Mouse (Mus musculus): ENCODE measurements around the gene Sh2d4b. TPM values are rescaled to one million over a fixed set of nuclear protein-coding genes. Genes with fewer than 3 reads are reported as not detected.

Sh2d4b gene
- polyA plus RNA-seq, 1 experiment from 2014 or later, result 1.5 TPM

- H3K9ac ChIP-seq (ENCODE audit: low read depth, low read length), result no peak overlapping the region
- H3K9me3 ChIP-seq (ENCODE audit: control insufficient read depth, low read length), result no peaks in the 10 kb centered on the region
- ATAC-seq (ENCODE audit: low FRiP score), result no peak
- no peak for DNase-seq (ENCODE audit: low spot score)
- 97% methylated on average over 8 of the region's 8 CpGs for WGBS
- H3K4me1 ChIP-seq (replicated peaks; ENCODE audit: control insufficient read depth, insufficient read depth, low read length), result peaks cover 5% of the 10 kb centered on the region; the same call in 1 of the 2 replicates
- H3K27me3 ChIP-seq (ENCODE audit: control insufficient read depth, insufficient read depth, low read length), result no peaks in the 10 kb centered on the region
- H3K27ac ChIP-seq (ENCODE audit: low read depth, low read length), result no peak overlapping the region
- H3K4me2 ChIP-seq (replicated peaks; ENCODE audit: low read depth, low read length), result no peak overlapping the region
- no peak overlapping the region for H3K4me3 ChIP-seq (ENCODE audit: low read depth, low read length)
- 0 out of 2 replicates have a peak, but pooled peaks cover 10% of the 10 kb centered on the region for H3K36me3 ChIP-seq (ENCODE audit: control insufficient read depth, insufficient read depth, low read length)
These were observed 22.8 kb upstream of the Sh2d4b start for GRCm38 (mm10) chr14:40915838-40916237.

GRCm38 (mm10) chr14:40914701-40915100 lies 21.6 kb upstream of the Sh2d4b start:
- no peak for DNase-seq (ENCODE audit: low spot score)
- WGBS, result 88% methylated on average over 3 of the region's 3 CpGs
- Histone ChIP-seq H3K9me3 (ENCODE audit: control insufficient read depth, low read length) (no peaks in the 10 kb centered on the region), H3K9ac (ENCODE audit: low read depth, low read length) (no peak overlapping the region), H3K27ac (ENCODE audit: low read depth, low read length) (no peak overlapping the region), H3K27me3 (ENCODE audit: control insufficient read depth, insufficient read depth, low read length) (no peaks in the 10 kb centered on the region), H3K4me2 (replicated peaks; ENCODE audit: low read depth, low read length) (no peak overlapping the region), H3K36me3 (ENCODE audit: control insufficient read depth, insufficient read depth, low read length) (0 out of 2 replicates have a peak, but pooled peaks cover 10% of the 10 kb centered on the region), H3K4me1 (replicated peaks; ENCODE audit: control insufficient read depth, insufficient read depth, low read length) (peaks cover 5% of the 10 kb centered on the region; the same call in 1 of the 2 replicates), H3K4me3 (ENCODE audit: low read depth, low read length) (no peak overlapping the region)
- no peak for ATAC-seq (ENCODE audit: low FRiP score)

- ATAC-seq (ENCODE audit: low FRiP score), result no peak
- Histone ChIP-seq H3K9ac (ENCODE audit: low read depth, low read length) (no peak overlapping the region), H3K9me3 (ENCODE audit: control insufficient read depth, low read length) (no peaks in the 10 kb centered on the region), H3K27ac (ENCODE audit: low read depth, low read length) (no peak overlapping the region), H3K4me3 (ENCODE audit: low read depth, low read length) (no peak overlapping the region), H3K4me2 (replicated peaks; ENCODE audit: low read depth, low read length) (no peak overlapping the region), H3K36me3 (ENCODE audit: control insufficient read depth, insufficient read depth, low read length) (0 out of 2 replicates have a peak, but pooled peaks cover 10% of the 10 kb centered on the region), H3K4me1 (replicated peaks; ENCODE audit: control insufficient read depth, insufficient read depth, low read length) (peaks cover 5% of the 10 kb centered on the region; the same call in 1 of the 2 replicates), H3K27me3 (ENCODE audit: control insufficient read depth, insufficient read depth, low read length) (no peaks in the 10 kb centered on the region)
- WGBS, result 75% methylated on average over 6 of the region's 6 CpGs
- no peak for DNase-seq (ENCODE audit: low spot score)
These were observed 20.6 kb upstream of the Sh2d4b start for GRCm38 (mm10) chr14:40913709-40914108.

- ATAC-seq (ENCODE audit: low FRiP score) (no peak), DNase-seq (ENCODE audit: low spot score) (no peak)
- no peak overlapping the region for H3K27ac ChIP-seq (ENCODE audit: low read depth, low read length)
- H3K4me2 ChIP-seq (replicated peaks; ENCODE audit: low read depth, low read length), result no peak overlapping the region
- H3K27me3 ChIP-seq (ENCODE audit: control insufficient read depth, insufficient read depth, low read length), result no peaks in the 10 kb centered on the region
- peaks cover 13% of the 10 kb centered on the region; the same call in 1 of the 2 replicates for H3K36me3 ChIP-seq (ENCODE audit: control insufficient read depth, insufficient read depth, low read length)
- H3K4me3 ChIP-seq (ENCODE audit: low read depth, low read length), result no peak overlapping the region
- H3K9me3 ChIP-seq (ENCODE audit: control insufficient read depth, low read length), result no peaks in the 10 kb centered on the region
- no peaks in the 10 kb centered on the region for H3K4me1 ChIP-seq (replicated peaks; ENCODE audit: control insufficient read depth, insufficient read depth, low read length)
- no peak overlapping the region for H3K9ac ChIP-seq (ENCODE audit: low read depth, low read length)
These were observed 18.5 kb upstream of the Sh2d4b start for GRCm38 (mm10) chr14:40911529-40911928.

- Histone ChIP-seq H3K4me1 (replicated peaks; ENCODE audit: control insufficient read depth, insufficient read depth, low read length) (no peaks in the 10 kb centered on the region), H3K36me3 (ENCODE audit: control insufficient read depth, insufficient read depth, low read length) (peaks cover 6% of the 10 kb centered on the region; the same call in 1 of the 2 replicates), H3K4me2 (replicated peaks; ENCODE audit: low read depth, low read length) (no peak overlapping the region), H3K9ac (ENCODE audit: low read depth, low read length) (no peak overlapping the region), H3K27ac (ENCODE audit: low read depth, low read length) (no peak overlapping the region), H3K27me3 (ENCODE audit: control insufficient read depth, insufficient read depth, low read length) (no peaks in the 10 kb centered on the region), H3K4me3 (ENCODE audit: low read depth, low read length) (no peak overlapping the region), H3K9me3 (ENCODE audit: control insufficient read depth, low read length) (no peaks in the 10 kb centered on the region)
- WGBS, result 94% methylated on average over 9 of the region's 9 CpGs
- DNase-seq (ENCODE audit: low spot score) (no peak), ATAC-seq (ENCODE audit: low FRiP score) (no peak)
These were observed 15.7 kb upstream of the Sh2d4b start for GRCm38 (mm10) chr14:40908763-40909162.

GRCm38 (mm10) chr14:40906770-40907169 lies 13.7 kb upstream of the Sh2d4b start:
- no peak overlapping the region for H3K9ac ChIP-seq (ENCODE audit: low read depth, low read length)
- H3K27ac ChIP-seq (ENCODE audit: low read depth, low read length), result no peak overlapping the region
- peaks cover 3% of the 10 kb centered on the region; the same call in 1 of the 2 replicates for H3K36me3 ChIP-seq (ENCODE audit: control insufficient read depth, insufficient read depth, low read length)
- WGBS, result 90% methylated on average over 9 of the region's 9 CpGs
- no peak overlapping the region for H3K4me3 ChIP-seq (ENCODE audit: low read depth, low read length)
- no peak overlapping the region for H3K4me2 ChIP-seq (replicated peaks; ENCODE audit: low read depth, low read length)
- DNase-seq (ENCODE audit: low spot score) (no peak), ATAC-seq (ENCODE audit: low FRiP score) (no peak)
- H3K27me3 ChIP-seq (ENCODE audit: control insufficient read depth, insufficient read depth, low read length), result no peaks in the 10 kb centered on the region
- no peaks in the 10 kb centered on the region for H3K4me1 ChIP-seq (replicated peaks; ENCODE audit: control insufficient read depth, insufficient read depth, low read length)
- H3K9me3 ChIP-seq (ENCODE audit: control insufficient read depth, low read length), result no peaks in the 10 kb centered on the region

GRCm38 (mm10) chr14:40905813-40906212 lies 12.7 kb upstream of the Sh2d4b start:
- H3K27me3 ChIP-seq (ENCODE audit: control insufficient read depth, insufficient read depth, low read length), result no peaks in the 10 kb centered on the region
- no peak overlapping the region for H3K4me2 ChIP-seq (replicated peaks; ENCODE audit: low read depth, low read length)
- peaks cover 3% of the 10 kb centered on the region; the same call in 1 of the 2 replicates for H3K36me3 ChIP-seq (ENCODE audit: control insufficient read depth, insufficient read depth, low read length)
- ATAC-seq (ENCODE audit: low FRiP score) (no peak), DNase-seq (ENCODE audit: low spot score) (no peak)
- H3K9me3 ChIP-seq (ENCODE audit: control insufficient read depth, low read length), result no peaks in the 10 kb centered on the region
- WGBS, result 86% methylated on average over 8 of the region's 8 CpGs
- H3K4me3 ChIP-seq (ENCODE audit: low read depth, low read length), result no peak overlapping the region
- H3K9ac ChIP-seq (ENCODE audit: low read depth, low read length), result no peak overlapping the region
- no peaks in the 10 kb centered on the region for H3K4me1 ChIP-seq (replicated peaks; ENCODE audit: control insufficient read depth, insufficient read depth, low read length)
- no peak overlapping the region for H3K27ac ChIP-seq (ENCODE audit: low read depth, low read length)

- no peaks in the 10 kb centered on the region for H3K9me3 ChIP-seq (ENCODE audit: control insufficient read depth, low read length)
- no peak overlapping the region for H3K4me2 ChIP-seq (replicated peaks; ENCODE audit: low read depth, low read length)
- no peak overlapping the region for H3K27ac ChIP-seq (ENCODE audit: low read depth, low read length)
- no peak overlapping the region for H3K4me3 ChIP-seq (ENCODE audit: low read depth, low read length)
- peaks cover 2% of the 10 kb centered on the region; the same call in 1 of the 2 replicates for H3K36me3 ChIP-seq (ENCODE audit: control insufficient read depth, insufficient read depth, low read length)
- no peak overlapping the region for H3K9ac ChIP-seq (ENCODE audit: low read depth, low read length)
- DNase-seq (ENCODE audit: low spot score) (no peak), ATAC-seq (ENCODE audit: low FRiP score) (no peak)
- 70% methylated on average over 12 of the region's 12 CpGs for WGBS
- no peaks in the 10 kb centered on the region for H3K4me1 ChIP-seq (replicated peaks; ENCODE audit: control insufficient read depth, insufficient read depth, low read length)
- no peaks in the 10 kb centered on the region for H3K27me3 ChIP-seq (ENCODE audit: control insufficient read depth, insufficient read depth, low read length)
These were observed 9.4 kb upstream of the Sh2d4b start for GRCm38 (mm10) chr14:40902307-40903055.

GRCm38 (mm10) chr14:40900267-40900666 lies 7.2 kb upstream of the Sh2d4b start:
- WGBS, result 68% methylated on average over 2 of the region's 2 CpGs
- no peak for DNase-seq (ENCODE audit: low spot score)

More at GRCm38 (mm10) chr14:40900267-40900666, 7.2 kb upstream of the Sh2d4b start:
- no peaks in the 10 kb centered on the region for H3K36me3 ChIP-seq (ENCODE audit: control insufficient read depth, insufficient read depth, low read length)
- H3K4me1 ChIP-seq (replicated peaks; ENCODE audit: control insufficient read depth, insufficient read depth, low read length), result no peaks in the 10 kb centered on the region
- ATAC-seq (ENCODE audit: low FRiP score), result peak; percentile 28; the same call in 1 of the 2 replicates
- no peak overlapping the region for H3K27ac ChIP-seq (ENCODE audit: low read depth, low read length)
- H3K4me3 ChIP-seq (ENCODE audit: low read depth, low read length), result no peak overlapping the region
- no peak overlapping the region for H3K9ac ChIP-seq (ENCODE audit: low read depth, low read length)
- H3K9me3 ChIP-seq (ENCODE audit: control insufficient read depth, low read length), result no peaks in the 10 kb centered on the region
- no peaks in the 10 kb centered on the region for H3K27me3 ChIP-seq (ENCODE audit: control insufficient read depth, insufficient read depth, low read length)
- no peak overlapping the region for H3K4me2 ChIP-seq (replicated peaks; ENCODE audit: low read depth, low read length)
